ENCODE assay signal across 20 mouse cellular contexts in genomic region chr8:83568755-83569154, GRCm38 (mm10). TPM values are rescaled to one million over a fixed set of nuclear protein-coding genes. Genes with fewer than 3 reads are reported as not detected.
DNase-seq lines count a peak whose midpoint lies in the region; ATAC-seq and TF ChIP-seq lines count a peak whose summit lies in the region.
"Had no signal": no experiment of that assay in that cellular context is flagged by ENCODE, and none has a peak within 500 bp of the region (broad histone marks: within the 10 kb centered on the region; RNA-seq: fewer than 3 reads in every experiment).

No protein-coding gene starts in this region.

- no peak overlapping the region for H3K4me3 ChIP-seq in intestine, embryonic 16.5 days (ENCODE audit: low read length)
- H3K4me3 ChIP-seq in intestine, embryonic 15.5 days (replicated peaks) = no peak overlapping the region
- H3K4me3 ChIP-seq in midbrain, postnatal 0 days (ENCODE audit: low read depth, low read length) = no peak overlapping the region
- H3K4me3 ChIP-seq in midbrain, embryonic 11.5 days (ENCODE audit: low read depth, low read length) = no peak overlapping the region
- H3K4me3 ChIP-seq: hindbrain, embryonic 12.5 days had no signal

- no peaks in the 10 kb centered on the region for H3K27me3 ChIP-seq in intestine, embryonic 16.5 days (replicated peaks; ENCODE audit: control insufficient read depth, insufficient read depth, low read length)
- no peaks in the 10 kb centered on the region for H3K27me3 ChIP-seq in intestine, embryonic 15.5 days (replicated peaks)
- no peaks in the 10 kb centered on the region for H3K27me3 ChIP-seq in midbrain, postnatal 0 days (ENCODE audit: insufficient read depth, low read length)
- H3K27me3 ChIP-seq in midbrain, embryonic 11.5 days (ENCODE audit: control insufficient read depth, insufficient read depth, low read length) = no peaks in the 10 kb centered on the region
- H3K27me3 ChIP-seq: hindbrain, embryonic 12.5 days had no signal

- WGBS in intestine, embryonic 16.5 days = 69% methylated on average over 5 of the region's 5 CpGs
- WGBS in intestine, embryonic 15.5 days = 79% methylated on average over 5 of the region's 5 CpGs
- 79% methylated on average over 5 of the region's 5 CpGs for WGBS in midbrain, postnatal 0 days
- 72% methylated on average over 5 of the region's 5 CpGs for WGBS in midbrain, embryonic 11.5 days

- H3K9me3 ChIP-seq in intestine, embryonic 16.5 days (ENCODE audit: control insufficient read depth, low read length) = no peaks in the 10 kb centered on the region
- H3K9me3 ChIP-seq in intestine, embryonic 15.5 days = no peaks in the 10 kb centered on the region
- H3K9me3 ChIP-seq in midbrain, postnatal 0 days (ENCODE audit: low read length) = no peaks in the 10 kb centered on the region
- H3K9me3 ChIP-seq in midbrain, embryonic 11.5 days (ENCODE audit: control insufficient read depth, low read length) = no peaks in the 10 kb centered on the region
- H3K9me3 ChIP-seq: hindbrain, embryonic 12.5 days had no signal

- TF ChIP-seq CTCF in midbrain, postnatal 0 days (IDR thresholded peaks at IDR 0.05) = no peak

- DNase-seq in cerebellum, postnatal 14 days = peak; percentile 7
- no peak for DNase-seq in cerebellum, postnatal 36 days
- DNase-seq in midbrain, postnatal 0 days (ENCODE audit: low spot score) = no peak
- no peak for DNase-seq in midbrain, embryonic 11.5 days (ENCODE audit: low spot score, missing footprints)
- DNase-seq in urinary bladder, adult 18-20 months (ENCODE audit: low spot score in 2 of 2) = no peak
- DNase-seq: forebrain, postnatal 0 days; lung, embryonic 14.5 days; lung, postnatal 36 days had no signal

- no peak overlapping the region for H3K4me2 ChIP-seq in intestine, embryonic 16.5 days (ENCODE audit: low read depth, low read length)
- no peak overlapping the region for H3K4me2 ChIP-seq in intestine, embryonic 15.5 days (replicated peaks)
- H3K4me2 ChIP-seq in midbrain, postnatal 0 days (ENCODE audit: low read depth, low read length, poor library complexity, severe bottlenecking) = no peak overlapping the region
- no peak overlapping the region for H3K4me2 ChIP-seq in midbrain, embryonic 11.5 days

- H3K27ac ChIP-seq in intestine, embryonic 16.5 days (ENCODE audit: low read length) = no peak overlapping the region
- H3K27ac ChIP-seq in intestine, embryonic 15.5 days = no peak overlapping the region
- no peak overlapping the region for H3K27ac ChIP-seq in midbrain, postnatal 0 days (ENCODE audit: low read depth, low read length)
- H3K27ac ChIP-seq in midbrain, embryonic 11.5 days (ENCODE audit: low read depth, low read length) = no peak overlapping the region
- H3K27ac ChIP-seq: hindbrain, embryonic 12.5 days had no signal

- H3K4me1 ChIP-seq in intestine, embryonic 16.5 days (ENCODE audit: control insufficient read depth, insufficient read depth, low read length) = peaks cover 10% of the 10 kb centered on the region
- peaks cover 15% of the 10 kb centered on the region for H3K4me1 ChIP-seq in intestine, embryonic 15.5 days (replicated peaks)
- peaks cover 9% of the 10 kb centered on the region; the same call in 1 of the 2 replicates for H3K4me1 ChIP-seq in midbrain, postnatal 0 days (ENCODE audit: insufficient read depth, low read length)
- H3K4me1 ChIP-seq in midbrain, embryonic 11.5 days (ENCODE audit: control insufficient read depth, insufficient read depth, low read length) = peaks cover 11% of the 10 kb centered on the region

- H3K9ac ChIP-seq in intestine, embryonic 16.5 days (ENCODE audit: low read depth, low read length) = peak overlapping the region; percentile 24; the same call in 1 of the 2 replicates
- no peak overlapping the region for H3K9ac ChIP-seq in intestine, embryonic 15.5 days
- H3K9ac ChIP-seq in midbrain, postnatal 0 days (replicated peaks; ENCODE audit: low read length, poor library complexity, severe bottlenecking) = 0 out of 2 replicates have a peak overlapping the region, but pooled peaks have one; percentile 87
- no peak overlapping the region for H3K9ac ChIP-seq in midbrain, embryonic 11.5 days (ENCODE audit: low read length)

- peaks cover 15% of the 10 kb centered on the region for H3K36me3 ChIP-seq in intestine, embryonic 16.5 days (ENCODE audit: control insufficient read depth, insufficient read depth, low read length)
- peaks cover 26% of the 10 kb centered on the region for H3K36me3 ChIP-seq in intestine, embryonic 15.5 days
- H3K36me3 ChIP-seq in midbrain, postnatal 0 days (ENCODE audit: insufficient read depth, low read length) = peaks cover 37% of the 10 kb centered on the region
- H3K36me3 ChIP-seq in midbrain, embryonic 11.5 days (ENCODE audit: control insufficient read depth, insufficient read depth, low read length) = peaks cover 16% of the 10 kb centered on the region

- no peak for ATAC-seq in intestine, embryonic 16.5 days
- no peak for ATAC-seq in intestine, embryonic 15.5 days
- no peak for ATAC-seq in midbrain, postnatal 0 days (ENCODE audit: low FRiP score)
- no peak for ATAC-seq in midbrain, embryonic 11.5 days (ENCODE audit: low FRiP score)
- ATAC-seq: forebrain, postnatal 0 days had no signal

RNA-seq across cellular contexts. Expression of gene Ndufb7, which starts 2.3 kb away (rescaled TPM):
- 418 and 429 TPM in 2 replicates for polyA plus RNA-seq in intestine, embryonic 16.5 days (2015; fragmentation: Nextera tagmentation; extraction: Ambion mirVana)
- polyA plus RNA-seq in intestine, embryonic 15.5 days (2015; fragmentation: Nextera tagmentation; extraction: Ambion mirVana) = 370 and 398 TPM in 2 replicates
- 151 and 158 TPM in 2 replicates for total RNA-seq in midbrain, postnatal 0 days (2014; rRNA removed)
- polyA plus RNA-seq in midbrain, postnatal 0 days (2015; fragmentation: Nextera tagmentation; extraction: Ambion mirVana) = 396 and 420 TPM in 2 replicates
- 351 and 359 TPM in 2 replicates for polyA plus RNA-seq in midbrain, embryonic 11.5 days (2014; fragmentation: Nextera tagmentation; extraction: Ambion mirVana)

RNA-seq across cellular contexts. Expression of gene Olfr370, which starts 33.2 kb away (rescaled TPM):
- polyA plus RNA-seq in intestine, embryonic 16.5 days (2015; fragmentation: Nextera tagmentation; extraction: Ambion mirVana) = not detected in 2 replicates
- polyA plus RNA-seq in intestine, embryonic 15.5 days (2015; fragmentation: Nextera tagmentation; extraction: Ambion mirVana) = not detected in 2 replicates
- total RNA-seq in midbrain, postnatal 0 days (2014; rRNA removed) = not detected in 2 replicates
- polyA plus RNA-seq in midbrain, postnatal 0 days (2015; fragmentation: Nextera tagmentation; extraction: Ambion mirVana) = not detected in 2 replicates
- polyA plus RNA-seq in midbrain, embryonic 11.5 days (2014; fragmentation: Nextera tagmentation; extraction: Ambion mirVana) = not detected in 2 replicates
- total RNA-seq: forebrain, postnatal 0 days; granulocyte monocyte progenitor cell, adult 5-6 weeks; layer of hippocampus, postnatal 36 days; left cerebral cortex, postnatal 14 days had no signal
- polyA plus RNA-seq: C2C12; forebrain, postnatal 0 days; heart, embryonic 14.5 days; kidney, embryonic 14.5 days; limb, embryonic 14.5 days; lung, embryonic 14.5 days; neural tube, embryonic 11.5 days; small intestine, adult 2 months had no signal

RNA-seq across cellular contexts. Expression of gene Tecr, which starts 39.0 kb away (rescaled TPM):
- 660 and 691 TPM in 2 replicates for polyA plus RNA-seq in intestine, embryonic 16.5 days (2015; fragmentation: Nextera tagmentation; extraction: Ambion mirVana)
- 610 and 639 TPM in 2 replicates for polyA plus RNA-seq in intestine, embryonic 15.5 days (2015; fragmentation: Nextera tagmentation; extraction: Ambion mirVana)
- total RNA-seq in midbrain, postnatal 0 days (2014; rRNA removed) = 1,134 and 1,270 TPM in 2 replicates
- polyA plus RNA-seq in midbrain, postnatal 0 days (2015; fragmentation: Nextera tagmentation; extraction: Ambion mirVana) = 1,433 and 1,533 TPM in 2 replicates
- polyA plus RNA-seq in midbrain, embryonic 11.5 days (2014; fragmentation: Nextera tagmentation; extraction: Ambion mirVana) = 680 and 686 TPM in 2 replicates

RNA-seq across cellular contexts. Expression of gene Dnajb1, which starts 39.2 kb away (rescaled TPM):
- 46.7 and 52.0 TPM in 2 replicates for polyA plus RNA-seq in intestine, embryonic 16.5 days (2015; fragmentation: Nextera tagmentation; extraction: Ambion mirVana)
- polyA plus RNA-seq in intestine, embryonic 15.5 days (2015; fragmentation: Nextera tagmentation; extraction: Ambion mirVana) = 47.0 and 48.2 TPM in 2 replicates
- total RNA-seq in midbrain, postnatal 0 days (2014; rRNA removed) = 41.0 and 43.3 TPM in 2 replicates
- 60.3 and 72.4 TPM in 2 replicates for polyA plus RNA-seq in midbrain, postnatal 0 days (2015; fragmentation: Nextera tagmentation; extraction: Ambion mirVana)
- polyA plus RNA-seq in midbrain, embryonic 11.5 days (2014; fragmentation: Nextera tagmentation; extraction: Ambion mirVana) = 61.1 and 71.3 TPM in 2 replicates

Comparison
In these comparisons a context has a peak if more than half of its experiments do, and no peak if none do; other contexts are left out.
1. DNase-seq: peak in cerebellum, postnatal 14 days (2 of 2); none in cerebellum, postnatal 36 days (0 of 2), midbrain, postnatal 0 days (single experiment), midbrain, embryonic 11.5 days (single experiment) and urinary bladder, adult 18-20 months (0 of 2).
2. H3K9ac ChIP-seq: peak in intestine, embryonic 16.5 days (single experiment) and midbrain, postnatal 0 days (single experiment); none in intestine, embryonic 15.5 days (single experiment) and midbrain, embryonic 11.5 days (single experiment).